Mouse (Mus musculus): ENCODE results near the gene Nfix. TPM values are rescaled to one million over a fixed set of nuclear protein-coding genes. Genes with fewer than 3 reads are reported as not detected.
A peak's percentile ranks its signal among the peaks of the same experiment; 100 is the strongest.

Gene Nfix
- polyA plus RNA-seq, 1 experiment = 22.1 TPM

DNA sequence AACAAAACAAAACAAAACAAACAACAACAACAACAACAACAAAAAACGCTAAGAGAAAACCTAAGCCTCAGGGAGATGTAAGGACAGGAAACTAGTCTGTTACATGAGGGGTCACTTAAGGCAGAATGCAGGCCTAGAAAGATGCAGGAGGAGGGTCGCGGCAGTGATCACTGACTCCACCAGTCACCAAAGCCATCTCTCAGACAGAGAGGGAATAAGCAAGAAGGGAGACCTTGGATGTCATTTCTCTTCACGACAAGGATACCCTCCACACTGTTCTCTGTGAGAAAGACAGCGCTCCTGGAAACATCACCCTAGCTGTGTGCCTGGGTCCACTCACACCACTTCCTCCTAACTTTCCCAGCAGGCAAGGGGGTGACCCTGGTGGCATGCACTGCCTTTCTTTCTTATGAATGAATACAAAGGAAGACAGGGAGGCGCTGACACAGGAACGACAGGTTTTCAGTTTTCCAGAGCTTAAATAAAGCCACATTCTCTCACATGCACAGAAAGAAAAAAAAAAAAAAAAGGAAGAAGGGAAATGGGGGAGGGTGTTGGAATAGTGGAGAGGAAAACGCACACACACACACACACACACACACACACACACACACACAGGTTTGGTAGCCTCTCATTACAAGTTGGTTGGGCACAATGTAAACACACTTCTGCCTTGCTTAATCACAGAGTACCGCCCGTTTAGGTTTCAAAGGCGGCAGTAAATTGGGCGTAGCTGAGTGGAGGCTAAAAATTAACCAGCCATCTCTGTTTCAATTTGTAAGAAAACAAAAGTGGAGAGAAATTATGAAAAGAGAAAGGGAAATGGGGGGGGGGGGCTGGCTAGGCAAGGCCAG lies 29.8 kb downstream of the Nfix start:
- 52% methylated on average over 12 of the region's 12 CpGs for WGBS
- H3K4me1 ChIP-seq (ENCODE audit: control insufficient read depth, insufficient read depth, low read length) = peaks cover 11% of the 10 kb centered on the region
- no peak for TF ChIP-seq CTCF (conservative IDR thresholded peaks at IDR 0.05; ENCODE audit: insufficient read depth, insufficient read length, low read depth, low read length)
- TF ChIP-seq POLR2A (IDR thresholded peaks at IDR 0.05; ENCODE audit: low read depth, low read length) = no peak
- H3K27me3 ChIP-seq (replicated peaks; ENCODE audit: control insufficient read depth, insufficient read depth, low read length) = no peaks in the 10 kb centered on the region
- H3K4me3 ChIP-seq (ENCODE audit: insufficient read depth, low read depth, low read length) = no peak overlapping the region
- DNase-seq = peak; percentile 38
- no peaks in the 10 kb centered on the region; the same call in 1 of the 2 replicates for H3K36me3 ChIP-seq (ENCODE audit: control insufficient read depth, insufficient read depth, low read length)
- no peak overlapping the region for H3K27ac ChIP-seq (ENCODE audit: insufficient read depth, low read depth, low read length)

DNA sequence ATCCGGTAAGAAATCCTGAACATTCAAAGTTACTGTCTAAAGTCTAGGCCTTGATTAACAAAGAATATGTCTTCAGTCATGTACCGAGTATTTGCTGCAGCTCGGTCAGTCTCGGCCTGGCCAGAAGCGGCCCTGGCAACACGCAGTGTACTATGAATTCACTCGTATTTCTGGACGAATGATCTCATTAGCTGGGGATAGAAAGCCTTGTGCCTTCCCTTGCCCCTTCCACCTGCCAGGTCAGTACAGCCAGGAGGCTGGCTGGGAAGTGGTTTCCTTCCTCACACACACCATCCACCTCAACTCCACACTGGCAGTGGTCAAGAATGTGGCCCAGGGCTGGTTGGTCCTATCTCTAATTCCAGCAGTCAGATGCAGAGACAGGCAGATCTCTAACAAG lies 30.8 kb downstream of the Nfix start:
- no peaks in the 10 kb centered on the region for H3K27me3 ChIP-seq (replicated peaks; ENCODE audit: control insufficient read depth, insufficient read depth, low read length)
- no peak for DNase-seq
- TF ChIP-seq CTCF (conservative IDR thresholded peaks at IDR 0.05; ENCODE audit: insufficient read depth, insufficient read length, low read depth, low read length) (no peak), POLR2A (IDR thresholded peaks at IDR 0.05; ENCODE audit: low read depth, low read length) (no peak)
- 94% methylated on average over 8 of the region's 8 CpGs for WGBS
- H3K36me3 ChIP-seq (ENCODE audit: control insufficient read depth, insufficient read depth, low read length) = no peaks in the 10 kb centered on the region; the same call in 1 of the 2 replicates
- no peak overlapping the region for H3K27ac ChIP-seq (ENCODE audit: insufficient read depth, low read depth, low read length)
- peaks cover 9% of the 10 kb centered on the region for H3K4me1 ChIP-seq (ENCODE audit: control insufficient read depth, insufficient read depth, low read length)
- no peak overlapping the region for H3K4me3 ChIP-seq (ENCODE audit: insufficient read depth, low read depth, low read length)

- 94% methylated on average over 14 of the region's 14 CpGs for WGBS
- Histone ChIP-seq H3K27ac (ENCODE audit: insufficient read depth, low read depth, low read length) (no peak overlapping the region), H3K36me3 (ENCODE audit: control insufficient read depth, insufficient read depth, low read length) (no peaks in the 10 kb centered on the region), H3K27me3 (replicated peaks; ENCODE audit: control insufficient read depth, insufficient read depth, low read length) (no peaks in the 10 kb centered on the region), H3K4me1 (ENCODE audit: control insufficient read depth, insufficient read depth, low read length) (peaks cover 8% of the 10 kb centered on the region), H3K4me3 (ENCODE audit: insufficient read depth, low read depth, low read length) (no peak overlapping the region)
- TF ChIP-seq CTCF (conservative IDR thresholded peaks at IDR 0.05; ENCODE audit: insufficient read depth, insufficient read length, low read depth, low read length) (no peak), POLR2A (IDR thresholded peaks at IDR 0.05; ENCODE audit: low read depth, low read length) (no peak)
- no peak for DNase-seq
Observed at GRCm38 (mm10) chr8:84768343-84769095, 31.6 kb downstream of the Nfix start.

DNA sequence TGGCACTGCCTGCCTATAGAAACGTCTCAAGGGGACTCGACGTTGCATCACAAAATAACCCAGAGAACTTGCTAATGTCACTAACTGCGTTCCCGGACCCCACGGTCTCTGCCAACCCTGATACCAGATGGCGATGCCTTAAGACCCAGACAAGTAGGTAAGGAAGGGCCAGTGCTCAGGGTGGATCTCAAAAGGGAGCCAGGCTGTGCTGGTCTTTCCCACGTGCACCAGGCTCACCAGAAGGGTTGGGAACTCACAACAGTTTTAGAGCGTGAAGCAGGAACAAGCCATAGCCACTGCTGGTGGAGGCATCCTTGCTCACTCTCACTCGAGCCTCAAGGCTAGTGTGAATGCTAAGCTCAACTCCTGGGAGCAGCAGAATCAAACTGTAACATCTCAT lies 32.9 kb downstream of the Nfix start:
- no peaks in the 10 kb centered on the region for H3K36me3 ChIP-seq (ENCODE audit: control insufficient read depth, insufficient read depth, low read length)
- H3K27ac ChIP-seq (ENCODE audit: insufficient read depth, low read depth, low read length) = no peak overlapping the region
- WGBS = 89% methylated on average over 10 of the region's 10 CpGs
- H3K27me3 ChIP-seq (replicated peaks; ENCODE audit: control insufficient read depth, insufficient read depth, low read length) = no peaks in the 10 kb centered on the region
- no peak overlapping the region for H3K4me3 ChIP-seq (ENCODE audit: insufficient read depth, low read depth, low read length)
- TF ChIP-seq POLR2A (IDR thresholded peaks at IDR 0.05; ENCODE audit: low read depth, low read length) (no peak), CTCF (conservative IDR thresholded peaks at IDR 0.05; ENCODE audit: insufficient read depth, insufficient read length, low read depth, low read length) (no peak)
- no peak for DNase-seq
- H3K4me1 ChIP-seq (ENCODE audit: control insufficient read depth, insufficient read depth, low read length) = peaks cover 3% of the 10 kb centered on the region; the same call in 1 of the 2 replicates

DNA sequence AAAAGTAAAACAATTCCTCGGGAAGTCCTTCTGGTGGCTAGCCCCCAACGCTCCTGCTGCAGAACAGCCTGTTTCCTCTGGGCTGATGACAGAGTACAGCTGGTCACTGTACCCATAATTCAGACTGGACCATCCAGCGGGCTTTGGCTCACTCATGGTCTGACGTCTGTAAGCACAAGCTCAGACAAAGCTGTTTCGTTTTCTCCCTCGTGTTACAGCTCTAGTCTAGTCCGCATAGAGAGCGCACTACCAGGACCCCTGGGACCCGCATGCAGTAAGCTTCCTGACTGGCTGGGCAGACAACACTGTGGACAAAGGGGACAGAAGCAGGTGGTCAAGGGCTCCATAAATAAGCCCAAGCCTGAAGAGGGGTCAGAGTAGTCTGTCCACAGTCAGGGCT lies 33.7 kb downstream of the Nfix start:
- WGBS = 79% methylated on average over 9 of the region's 9 CpGs
- peak; percentile 36 for DNase-seq
- Histone ChIP-seq H3K36me3 (ENCODE audit: control insufficient read depth, insufficient read depth, low read length) (no peaks in the 10 kb centered on the region), H3K27me3 (replicated peaks; ENCODE audit: control insufficient read depth, insufficient read depth, low read length) (no peaks in the 10 kb centered on the region), H3K4me1 (ENCODE audit: control insufficient read depth, insufficient read depth, low read length) (no peaks in the 10 kb centered on the region), H3K4me3 (ENCODE audit: insufficient read depth, low read depth, low read length) (no peak overlapping the region), H3K27ac (ENCODE audit: insufficient read depth, low read depth, low read length) (no peak overlapping the region)
- TF ChIP-seq POLR2A (IDR thresholded peaks at IDR 0.05; ENCODE audit: low read depth, low read length) (no peak), CTCF (conservative IDR thresholded peaks at IDR 0.05; ENCODE audit: insufficient read depth, insufficient read length, low read depth, low read length) (no peak)

DNA sequence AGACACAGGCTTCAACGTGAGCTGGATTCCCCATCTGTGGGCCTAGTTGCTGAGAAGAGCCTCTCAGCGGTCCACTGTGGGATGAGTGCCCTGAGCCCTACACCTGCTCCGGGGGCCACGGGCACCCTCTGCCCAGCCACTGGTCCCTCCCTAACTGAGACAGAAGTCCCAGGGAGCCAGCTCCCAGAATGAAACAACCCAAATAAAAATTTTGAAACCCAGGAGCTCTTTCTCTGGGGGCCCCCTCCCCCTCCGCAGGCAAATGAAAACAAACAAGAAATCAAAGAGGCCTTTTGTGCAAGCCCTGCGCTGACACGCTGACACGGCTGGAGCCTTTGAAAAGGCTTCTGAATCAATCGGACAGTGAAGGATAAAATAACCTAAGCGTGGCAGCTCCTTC lies 34.5 kb downstream of the Nfix start:
- Histone ChIP-seq H3K36me3 (ENCODE audit: control insufficient read depth, insufficient read depth, low read length) (no peaks in the 10 kb centered on the region), H3K27ac (ENCODE audit: insufficient read depth, low read depth, low read length) (no peak overlapping the region), H3K4me3 (ENCODE audit: insufficient read depth, low read depth, low read length) (no peak overlapping the region), H3K4me1 (ENCODE audit: control insufficient read depth, insufficient read depth, low read length) (no peaks in the 10 kb centered on the region), H3K27me3 (replicated peaks; ENCODE audit: control insufficient read depth, insufficient read depth, low read length) (no peaks in the 10 kb centered on the region)
- DNase-seq = no peak
- no peak for TF ChIP-seq POLR2A (IDR thresholded peaks at IDR 0.05; ENCODE audit: low read depth, low read length)
- no peak for TF ChIP-seq CTCF (conservative IDR thresholded peaks at IDR 0.05; ENCODE audit: insufficient read depth, insufficient read length, low read depth, low read length)
- WGBS = 61% methylated on average over 10 of the region's 10 CpGs

Measured in kidney, adult 2 months (tissue).